Mouse (Mus musculus): ENCODE results near the gene Gm17304. TPM values are rescaled to one million over a fixed set of nuclear protein-coding genes. Genes with fewer than 3 reads are reported as not detected.

Gene Gm17304
- polyA plus RNA-seq, 1 experiment: not detected

- TF ChIP-seq GATA1 (IDR thresholded peaks at IDR 0.05; ENCODE audit: low read length): no peak
Measured at GRCm38 (mm10) chr5:106652220-106652753, 43.4 kb downstream of the Gm17304 start.

DNA sequence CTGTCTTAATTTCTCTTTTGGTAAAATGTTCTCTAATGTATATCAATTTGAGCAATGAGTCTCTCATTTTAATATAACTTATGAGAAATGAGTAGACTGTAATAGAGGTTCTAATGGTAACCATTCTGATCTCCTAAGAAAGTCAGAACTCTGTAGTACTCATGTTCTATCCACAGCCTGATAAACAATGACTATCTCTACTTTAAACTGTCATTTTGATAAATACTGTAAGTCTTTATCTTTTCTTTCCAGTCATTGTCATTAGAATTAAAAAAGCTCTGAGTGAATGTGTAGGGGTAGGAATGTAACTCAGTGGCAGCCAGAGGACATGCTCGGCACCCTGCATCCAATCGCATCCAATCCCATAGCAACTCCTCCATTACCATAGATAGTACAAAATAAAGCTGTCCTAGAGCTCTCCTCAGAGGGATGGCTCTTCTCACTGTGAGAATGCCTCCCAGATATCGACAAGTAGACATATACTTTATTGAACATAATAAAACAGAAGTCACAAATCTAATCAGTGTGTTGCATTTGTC lies 44.0 kb downstream of the Gm17304 start:
- TF ChIP-seq GATA1 (IDR thresholded peaks at IDR 0.05; ENCODE audit: low read length): no peak

Other genes starting within 250 kb of the Gm17304 start
- gene Barhl2, start 150.9 kb upstream of the Gm17304 start, polyA plus RNA-seq (2012): not detected in 2 replicates
- 12.6 and 18.9 TPM in 2 replicates for gene Zfp644, start 88.2 kb downstream of the Gm17304 start, polyA plus RNA-seq (2012)